Mouse (Mus musculus): Measurements from ENCODE around the gene Cd93.

DNA sequence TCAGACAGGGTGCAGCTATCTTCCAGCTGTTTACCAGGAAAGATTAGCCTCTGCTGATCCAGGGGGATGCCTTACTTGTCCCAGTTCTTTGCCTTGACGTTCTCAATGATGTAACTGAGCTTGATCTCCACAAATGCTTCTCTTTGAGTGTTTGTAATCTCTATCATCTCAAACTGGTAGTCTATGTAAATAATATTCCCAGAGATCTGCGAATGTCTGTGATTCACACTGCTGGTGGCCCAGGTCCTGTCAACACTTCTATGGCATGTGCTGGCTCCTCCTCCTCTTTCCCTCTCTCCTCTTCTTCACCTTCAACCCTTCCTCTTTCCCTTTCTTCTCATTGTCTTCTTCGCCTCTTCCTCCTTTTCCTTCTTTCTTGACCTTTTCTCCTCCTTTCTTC, 24.2 kb downstream of the Cd93 start:
- TF ChIP-seq CTCF (IDR thresholded peaks at IDR 0.05; ENCODE audit: control insufficient read depth, insufficient read depth, insufficient replicate concordance, low read depth, low read length) (no peak), POLR2A (IDR thresholded peaks at IDR 0.05; ENCODE audit: control insufficient read depth, low read depth, low read length) (no peak)
